20 mouse cellular contexts compared by ENCODE assay signal in genomic region chr6:51150486-51150885, GRCm38 (mm10).
A peak's percentile ranks its signal among the peaks of the same experiment; 100 is the strongest.
DNase-seq lines count a peak whose midpoint lies in the region; ATAC-seq and TF ChIP-seq lines count a peak whose summit lies in the region.
"Had no signal": no experiment of that assay in that cellular context is flagged by ENCODE, and none has a peak within 500 bp of the region (broad histone marks: within the 10 kb centered on the region; RNA-seq: fewer than 3 reads in every experiment).

No protein-coding gene starts in this region.

- H3K27ac ChIP-seq in liver, postnatal 0 days (ENCODE audit: low read depth): peak overlapping the region; percentile 69
- no peak overlapping the region for H3K27ac ChIP-seq in liver, embryonic 12.5 days
- H3K27ac ChIP-seq in bone marrow, adult 2 months (ENCODE audit: control insufficient read depth, insufficient read depth, low read depth, low read length, poor library complexity): peak overlapping the region; percentile 74
- H3K27ac ChIP-seq: forebrain, embryonic 12.5 days; hindbrain, embryonic 15.5 days; limb, embryonic 12.5 days had no signal

- no peaks in the 10 kb centered on the region for H3K27me3 ChIP-seq in liver, postnatal 0 days (ENCODE audit: insufficient read depth, low read length)
- no peaks in the 10 kb centered on the region for H3K27me3 ChIP-seq in liver, embryonic 12.5 days (replicated peaks)
- no peaks in the 10 kb centered on the region for H3K27me3 ChIP-seq in splenic B cell, adult 2 months (ENCODE audit: control insufficient read depth, insufficient read depth, low read length, poor library complexity, severe bottlenecking)
- H3K27me3 ChIP-seq: hindbrain, embryonic 15.5 days had no signal

- H3K4me2 ChIP-seq in liver, postnatal 0 days (ENCODE audit: low read depth, low read length): no peak overlapping the region
- no peak overlapping the region for H3K4me2 ChIP-seq in liver, embryonic 12.5 days
- H3K4me2 ChIP-seq: forebrain, embryonic 12.5 days; heart, embryonic 11.5 days; hindbrain, embryonic 15.5 days; limb, embryonic 12.5 days; liver, embryonic 11.5 days; lung, embryonic 14.5 days; midbrain, embryonic 11.5 days had no signal

- TF ChIP-seq CTCF in liver, postnatal 0 days (IDR thresholded peaks at IDR 0.05; ENCODE audit: low read depth): no peak
- TF ChIP-seq CTCF in bone marrow, adult 2 months (IDR thresholded peaks at IDR 0.05; ENCODE audit: control insufficient read depth, insufficient read depth, low read length): no peak

- no peak for DNase-seq in liver, postnatal 0 days
- peak; percentile 76 for DNase-seq in A20 (ENCODE audit: low read depth, low spot score)
- DNase-seq in splenic B cell, adult 2 months (ENCODE audit: low read depth, low spot score): peak; percentile 91
- DNase-seq in kidney, postnatal 25 days: no peak
- DNase-seq in layer of hippocampus, adult 11-12 months (ENCODE audit: low spot score): no peak
- DNase-seq in cerebellum, postnatal 25 days: no peak
- DNase-seq: adrenal gland, postnatal 10 days; kidney, adult 8-10 months; kidney, postnatal 10 days; lung, embryonic 14.5 days; spleen, adult 18-20 months; thymus, postnatal 36 days had no signal

- 79% methylated on average over 7 of the region's 7 CpGs for WGBS in liver, postnatal 0 days (ENCODE audit: insufficient replicate concordance)
- 75% methylated on average over 7 of the region's 7 CpGs for WGBS in liver, embryonic 12.5 days (ENCODE audit: insufficient replicate concordance)
- WGBS in bone marrow, adult 2 months: 70% methylated on average over 7 of the region's 7 CpGs

- no peak for ATAC-seq in liver, postnatal 0 days
- no peak for ATAC-seq in liver, embryonic 12.5 days

- H3K9me3 ChIP-seq in liver, postnatal 0 days (ENCODE audit: low read length): no peaks in the 10 kb centered on the region
- no peaks in the 10 kb centered on the region for H3K9me3 ChIP-seq in liver, embryonic 12.5 days (replicated peaks)
- H3K9me3 ChIP-seq: forebrain, embryonic 12.5 days; hindbrain, embryonic 15.5 days; limb, embryonic 12.5 days had no signal

- no peak overlapping the region for H3K9ac ChIP-seq in liver, postnatal 0 days (replicated peaks)
- H3K9ac ChIP-seq in liver, embryonic 12.5 days: no peak overlapping the region
- H3K9ac ChIP-seq: forebrain, embryonic 12.5 days; hindbrain, embryonic 15.5 days; limb, embryonic 12.5 days; lung, embryonic 14.5 days had no signal

- H3K4me3 ChIP-seq in liver, postnatal 0 days (ENCODE audit: low read depth, low read length): no peak overlapping the region
- no peak overlapping the region for H3K4me3 ChIP-seq in liver, embryonic 12.5 days
- no peak overlapping the region for H3K4me3 ChIP-seq in bone marrow, adult 2 months (replicated peaks; ENCODE audit: control insufficient read depth, low read depth, low read length)
- H3K4me3 ChIP-seq: forebrain, embryonic 12.5 days; hindbrain, embryonic 15.5 days; limb, embryonic 12.5 days had no signal

- no peaks in the 10 kb centered on the region for H3K4me1 ChIP-seq in liver, postnatal 0 days (ENCODE audit: insufficient read depth)
- H3K4me1 ChIP-seq in liver, embryonic 12.5 days: no peaks in the 10 kb centered on the region
- H3K4me1 ChIP-seq in bone marrow, adult 2 months (ENCODE audit: control insufficient read depth, insufficient read depth, low read length): peaks cover 2% of the 10 kb centered on the region
- H3K4me1 ChIP-seq: hindbrain, embryonic 15.5 days had no signal

- TF ChIP-seq POLR2A in bone marrow, adult 2 months (IDR thresholded peaks at IDR 0.05; ENCODE audit: borderline replicate concordance, control insufficient read depth, low read depth, low read length): no peak

- no peaks in the 10 kb centered on the region for H3K36me3 ChIP-seq in liver, postnatal 0 days (replicated peaks; ENCODE audit: insufficient read depth, low read length)
- no peaks in the 10 kb centered on the region for H3K36me3 ChIP-seq in liver, embryonic 12.5 days
- no peaks in the 10 kb centered on the region for H3K36me3 ChIP-seq in splenic B cell, adult 2 months (ENCODE audit: control insufficient read depth, insufficient read depth, low read length, poor library complexity, severe bottlenecking)
- H3K36me3 ChIP-seq: forebrain, embryonic 12.5 days; hindbrain, embryonic 15.5 days; limb, embryonic 12.5 days had no signal

- TF ChIP-seq EP300 in liver, postnatal 0 days (IDR thresholded peaks at IDR 0.05; ENCODE audit: low read depth): no peak

Comparison
In these comparisons a context has a peak if more than half of its experiments do, and no peak if none do; other contexts are left out.
1. DNase-seq: peak in A20 (single experiment) and splenic B cell, adult 2 months (single experiment); none in liver, postnatal 0 days (single experiment), kidney, postnatal 25 days (0 of 2), layer of hippocampus, adult 11-12 months (single experiment) and cerebellum, postnatal 25 days (0 of 2).